Mouse (Mus musculus) gastrocnemius, adult 8-10 months (tissue): ENCODE results near the gene Ecm2. TPM values are rescaled to one million over a fixed set of nuclear protein-coding genes. Genes with fewer than 3 reads are reported as not detected.
A peak's percentile ranks its signal among the peaks of the same experiment; 100 is the strongest.

Source experiments
- DNase-seq, 2 experiments: peaks; one replicate each; pipeline ENCODE4 v3.0.0; 2022; ENCODE audit warnings: low spot score in 2 of 2
- total RNA-seq, 4 experiments: library from RNA; stranded (reverse); gene quantifications; 2 replicates each; pipeline ENCODE4 v1.2.4; 2022

Ecm2 gene
- total RNA-seq, 4 experiments from 2014 or later, result 3.7 to 7.9 (median 5.6) TPM

GRCm38 (mm10) chr13:49507176-49507575, 2.6 kb downstream of the Ecm2 start:
- no peak for DNase-seq

GRCm38 (mm10) chr13:49518761-49519160, 14.2 kb downstream of the Ecm2 start:
- DNase-seq, result no peak

GRCm38 (mm10) chr13:49526235-49526634, 21.6 kb downstream of the Ecm2 start:
- no peak for DNase-seq

- no peak for DNase-seq
Measured at GRCm38 (mm10) chr13:49530636-49531035, 26.0 kb downstream of the Ecm2 start.

GRCm38 (mm10) chr13:49536946-49537345, 32.3 kb downstream of the Ecm2 start:
- no peak for DNase-seq

GRCm38 (mm10) chr13:49538693-49539092, 34.1 kb downstream of the Ecm2 start:
- no peak for DNase-seq

- no peak for DNase-seq
Measured at GRCm38 (mm10) chr13:49544279-49544678, 39.7 kb downstream of the Ecm2 start, which contains the start of gene Aspn. Gene Aspn, plus strand, starts transcription at chr13:49544443.

GRCm38 (mm10) chr13:49545646-49546045, 41.0 kb downstream of the Ecm2 start:
- DNase-seq, result no peak

GRCm38 (mm10) chr13:49546517-49546916, 41.9 kb downstream of the Ecm2 start:
- no peak for DNase-seq

GRCm38 (mm10) chr13:49547563-49548150, 43.0 kb downstream of the Ecm2 start:
- DNase-seq, result no peak

GRCm38 (mm10) chr13:49549616-49550015, 45.0 kb downstream of the Ecm2 start:
- no peak for DNase-seq

- DNase-seq, result no peak
Measured at GRCm38 (mm10) chr13:49554519-49554918, 49.9 kb downstream of the Ecm2 start.

- DNase-seq, result peak in 1 of 2 experiments; percentile 15
Measured at GRCm38 (mm10) chr13:49556203-49556602, 51.6 kb downstream of the Ecm2 start.

- no peak for DNase-seq
Measured at GRCm38 (mm10) chr13:49556924-49557323, 52.3 kb downstream of the Ecm2 start.

GRCm38 (mm10) chr13:49559185-49559584, 54.6 kb downstream of the Ecm2 start:
- no peak for DNase-seq

GRCm38 (mm10) chr13:49560886-49561285, 56.3 kb downstream of the Ecm2 start:
- DNase-seq, result no peak

GRCm38 (mm10) chr13:49564347-49564746, 59.7 kb downstream of the Ecm2 start:
- no peak for DNase-seq

GRCm38 (mm10) chr13:49570371-49570770, 65.8 kb downstream of the Ecm2 start:
- no peak for DNase-seq

GRCm38 (mm10) chr13:49571418-49571817, 66.8 kb downstream of the Ecm2 start:
- no peak for DNase-seq

GRCm38 (mm10) chr13:49581541-49582530, 77.2 kb downstream of the Ecm2 start, which contains the start of gene Omd:
Gene Omd, plus strand, starts transcription at chr13:49582462.
- no peak for DNase-seq
